Mouse (Mus musculus): ENCODE data around the gene Vac14. TPM values are rescaled to one million over a fixed set of nuclear protein-coding genes. Genes with fewer than 3 reads are reported as not detected.
A peak's percentile ranks its signal among the peaks of the same experiment; 100 is the strongest.

Gene Vac14
- polyA plus RNA-seq, 1 experiment from 2014 or later: 30.5 TPM

- H3K4me2 ChIP-seq: no peak overlapping the region
- no peak for ATAC-seq
Observed at GRCm38 (mm10) chr8:110710593-110710992, 92.2 kb downstream of the Vac14 start.

GRCm38 (mm10) chr8:110711271-110711934, 93.0 kb downstream of the Vac14 start:
- WGBS (ENCODE audit: insufficient replicate concordance): 60% methylated on average over 13 of the region's 13 CpGs
- Histone ChIP-seq H3K9me3 (replicated peaks) (no peaks in the 10 kb centered on the region), H3K4me3 (no peak overlapping the region), H3K4me1 (no peaks in the 10 kb centered on the region), H3K36me3 (peaks cover 70% of the 10 kb centered on the region), H3K27ac (no peak overlapping the region; the same call in 1 of the 2 replicates), H3K4me2 (no peak overlapping the region), H3K9ac (no peak overlapping the region), H3K27me3 (replicated peaks) (no peaks in the 10 kb centered on the region)
- 0 out of 2 replicates have a peak, but pooled peaks have one; percentile 33 for ATAC-seq

More at GRCm38 (mm10) chr8:110710593-110710992, 92.2 kb downstream of the Vac14 start:
- Histone ChIP-seq H3K36me3 (peaks cover 69% of the 10 kb centered on the region), H3K27me3 (replicated peaks) (no peaks in the 10 kb centered on the region), H3K9ac (no peak overlapping the region), H3K27ac (no peak overlapping the region), H3K9me3 (replicated peaks) (no peaks in the 10 kb centered on the region), H3K4me3 (no peak overlapping the region), H3K4me1 (no peaks in the 10 kb centered on the region)
- WGBS (ENCODE audit: insufficient replicate concordance): 77% methylated on average over 3 of the region's 3 CpGs

- H3K9me3 ChIP-seq (replicated peaks): no peaks in the 10 kb centered on the region
Observed at GRCm38 (mm10) chr8:110713073-110713472, 94.7 kb downstream of the Vac14 start.

GRCm38 (mm10) chr8:110714827-110715519, 96.6 kb downstream of the Vac14 start:
- peaks cover 11% of the 10 kb centered on the region for H3K27me3 ChIP-seq (replicated peaks)
- no peak overlapping the region for H3K9ac ChIP-seq
- H3K36me3 ChIP-seq: peaks cover 57% of the 10 kb centered on the region
- H3K9me3 ChIP-seq (replicated peaks): no peaks in the 10 kb centered on the region
- H3K4me1 ChIP-seq: peaks cover 9% of the 10 kb centered on the region
- ATAC-seq: no peak
- H3K4me2 ChIP-seq: no peak overlapping the region
- WGBS (ENCODE audit: insufficient replicate concordance): 77% methylated on average over 15 of the region's 15 CpGs
- no peak overlapping the region for H3K27ac ChIP-seq
- no peak overlapping the region for H3K4me3 ChIP-seq

More at GRCm38 (mm10) chr8:110713073-110713472, 94.7 kb downstream of the Vac14 start:
- ATAC-seq: no peak
- Histone ChIP-seq H3K4me1 (no peaks in the 10 kb centered on the region), H3K4me2 (no peak overlapping the region), H3K27ac (no peak overlapping the region), H3K9ac (no peak overlapping the region), H3K36me3 (peaks cover 65% of the 10 kb centered on the region), H3K27me3 (replicated peaks) (no peaks in the 10 kb centered on the region), H3K4me3 (no peak overlapping the region)
- WGBS (ENCODE audit: insufficient replicate concordance): 81% methylated on average over 7 of the region's 7 CpGs

- Histone ChIP-seq H3K4me3 (no peak overlapping the region), H3K27ac (no peak overlapping the region), H3K4me2 (no peak overlapping the region), H3K9ac (no peak overlapping the region), H3K9me3 (replicated peaks) (no peaks in the 10 kb centered on the region), H3K27me3 (replicated peaks) (peaks cover 22% of the 10 kb centered on the region), H3K36me3 (peaks cover 46% of the 10 kb centered on the region), H3K4me1 (peaks cover 9% of the 10 kb centered on the region)
- 73% methylated on average over 4 of the region's 4 CpGs for WGBS (ENCODE audit: insufficient replicate concordance)
- ATAC-seq: no peak
Observed at GRCm38 (mm10) chr8:110716075-110716474, 97.7 kb downstream of the Vac14 start.

GRCm38 (mm10) chr8:110717131-110717530, 98.7 kb downstream of the Vac14 start:
- no peak for ATAC-seq
- peaks cover 35% of the 10 kb centered on the region for H3K36me3 ChIP-seq
- 62% methylated on average over 7 of the region's 7 CpGs for WGBS (ENCODE audit: insufficient replicate concordance)

GRCm38 (mm10) chr8:110718209-110718968, 100.0 kb downstream of the Vac14 start:
- Histone ChIP-seq H3K4me3 (no peak overlapping the region), H3K9me3 (replicated peaks) (no peaks in the 10 kb centered on the region), H3K36me3 (peaks cover 23% of the 10 kb centered on the region), H3K9ac (no peak overlapping the region), H3K4me1 (peaks cover 17% of the 10 kb centered on the region), H3K27ac (no peak overlapping the region), H3K4me2 (no peak overlapping the region), H3K27me3 (replicated peaks) (peaks cover 45% of the 10 kb centered on the region)
- no peak for ATAC-seq
- 67% methylated on average over 8 of the region's 8 CpGs for WGBS (ENCODE audit: insufficient replicate concordance)

More at GRCm38 (mm10) chr8:110717131-110717530, 98.7 kb downstream of the Vac14 start:
- Histone ChIP-seq H3K27ac (no peak overlapping the region), H3K9me3 (replicated peaks) (no peaks in the 10 kb centered on the region), H3K4me2 (no peak overlapping the region), H3K9ac (no peak overlapping the region), H3K4me1 (peaks cover 15% of the 10 kb centered on the region), H3K27me3 (replicated peaks) (peaks cover 32% of the 10 kb centered on the region), H3K4me3 (no peak overlapping the region)

- Histone ChIP-seq H3K4me1 (peaks cover 21% of the 10 kb centered on the region), H3K4me3 (no peak overlapping the region), H3K9ac (no peak overlapping the region), H3K27ac (no peak overlapping the region), H3K27me3 (replicated peaks) (peaks cover 52% of the 10 kb centered on the region), H3K36me3 (peaks cover 16% of the 10 kb centered on the region), H3K4me2 (no peak overlapping the region; the same call in 1 of the 2 replicates), H3K9me3 (replicated peaks) (no peaks in the 10 kb centered on the region)
- no peak for ATAC-seq
- WGBS (ENCODE audit: insufficient replicate concordance): 35% methylated on average over 12 of the region's 12 CpGs
Observed at GRCm38 (mm10) chr8:110718969-110719670, 100.7 kb downstream of the Vac14 start.

GRCm38 (mm10) chr8:110719898-110720653, 101.7 kb downstream of the Vac14 start:
- peaks cover 6% of the 10 kb centered on the region for H3K36me3 ChIP-seq
- H3K4me2 ChIP-seq: no peak overlapping the region; the same call in 1 of the 2 replicates
- H3K9me3 ChIP-seq (replicated peaks): no peaks in the 10 kb centered on the region
- peaks cover 53% of the 10 kb centered on the region for H3K27me3 ChIP-seq (replicated peaks)
- no peak overlapping the region for H3K4me3 ChIP-seq
- WGBS (ENCODE audit: insufficient replicate concordance): 50% methylated on average over 6 of the region's 6 CpGs
- no peak overlapping the region for H3K9ac ChIP-seq
- H3K27ac ChIP-seq: no peak overlapping the region
- H3K4me1 ChIP-seq: peaks cover 29% of the 10 kb centered on the region
- no peak for ATAC-seq

GRCm38 (mm10) chr8:110720685-110721598, 102.6 kb downstream of the Vac14 start, which contains the start of gene Mtss1l:
Gene Mtss1l, plus strand, starts transcription at chr8:110721476.
- Histone ChIP-seq H3K4me2 (peak within 1 kb of the TSS; percentile 72), H3K36me3 (no peaks in the 10 kb centered on the region), H3K9me3 (replicated peaks) (no peaks in the 10 kb centered on the region), H3K27ac (peak within 1 kb of the TSS; percentile 57), H3K27me3 (replicated peaks) (peaks cover 53% of the 10 kb centered on the region), H3K4me1 (peaks cover 37% of the 10 kb centered on the region), H3K9ac (peak within 1 kb of the TSS; percentile 64), H3K4me3 (peak within 1 kb of the TSS; percentile 61)
- 6% methylated on average over 51 of the region's 75 CpGs for WGBS (ENCODE audit: insufficient replicate concordance)
- ATAC-seq: peak; percentile 50

Data from liver, embryonic 12.5 days (tissue).